Mouse (Mus musculus) brain, adult 2 months (tissue): Measurements from ENCODE around the gene Stra6.

ENCODE experiments used
- DNase-seq: peaks from one replicate; pipeline ENCODE4 v3.0.0; 2011; ENCODE audit warnings: low read depth, low spot score

Stra6 gene

DNA sequence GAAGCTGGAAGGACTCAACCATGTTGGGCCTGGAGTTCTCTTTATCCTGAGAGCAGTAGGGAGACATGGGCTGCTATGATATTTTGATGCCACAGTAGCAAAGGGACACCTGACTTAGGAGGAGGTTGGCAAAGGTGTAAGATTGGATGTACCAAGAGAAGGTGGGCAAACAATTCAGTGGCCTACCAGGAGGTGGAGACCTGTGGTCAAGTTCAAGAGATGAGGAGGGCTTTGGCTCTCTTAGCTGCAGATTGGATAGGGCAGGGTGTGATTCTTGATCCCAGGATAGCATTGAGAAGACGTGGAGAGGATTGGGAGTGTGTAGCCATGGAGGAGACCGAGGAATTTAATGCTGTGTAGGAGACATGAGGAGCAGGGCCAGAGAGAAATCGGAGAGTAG lies 30.2 kb downstream of the Stra6 start:
- DNase-seq: no peak

- no peak for DNase-seq
These were observed 32.4 kb downstream of the Stra6 start for GRCm38 (mm10) chr9:58095977-58096376.

- DNase-seq: peak; percentile 87
These were observed 33.2 kb downstream of the Stra6 start for GRCm38 (mm10) chr9:58096629-58097301.

DNA sequence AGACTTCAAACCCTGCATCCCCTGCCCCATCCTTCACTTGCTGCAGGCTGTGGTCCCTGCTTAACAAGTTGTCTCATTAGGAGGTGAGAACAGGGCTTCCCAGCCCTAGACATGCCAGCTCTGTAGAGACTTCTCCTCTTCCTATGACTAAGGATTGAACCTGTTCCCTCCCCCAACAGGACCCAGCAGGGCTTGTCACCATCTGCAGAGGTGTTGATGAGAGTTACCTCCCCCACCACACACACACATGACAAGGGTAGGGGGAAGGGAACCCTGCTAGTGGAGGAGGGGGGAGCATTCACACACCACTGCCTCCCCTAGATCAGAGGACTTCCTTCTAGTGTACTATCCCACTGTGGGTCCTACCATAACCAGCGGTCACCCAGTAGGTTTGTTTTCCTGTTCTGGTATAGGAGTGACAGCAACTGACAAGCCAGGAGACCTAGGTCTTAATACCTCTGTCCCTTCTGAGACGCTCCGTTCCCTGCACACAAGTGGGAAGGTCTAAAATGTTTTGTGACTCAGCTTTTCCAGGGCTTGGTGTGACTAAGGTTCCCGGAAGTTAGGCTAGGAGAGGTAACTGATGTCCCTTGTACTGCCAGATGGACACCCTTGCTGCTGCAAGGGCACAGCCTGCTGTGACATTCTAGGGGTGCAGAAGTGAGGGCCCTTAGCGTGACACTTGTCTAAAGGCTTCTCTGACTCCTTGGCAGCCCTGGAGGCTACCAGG lies 36.4 kb downstream of the Stra6 start:
- no peak for DNase-seq

DNA sequence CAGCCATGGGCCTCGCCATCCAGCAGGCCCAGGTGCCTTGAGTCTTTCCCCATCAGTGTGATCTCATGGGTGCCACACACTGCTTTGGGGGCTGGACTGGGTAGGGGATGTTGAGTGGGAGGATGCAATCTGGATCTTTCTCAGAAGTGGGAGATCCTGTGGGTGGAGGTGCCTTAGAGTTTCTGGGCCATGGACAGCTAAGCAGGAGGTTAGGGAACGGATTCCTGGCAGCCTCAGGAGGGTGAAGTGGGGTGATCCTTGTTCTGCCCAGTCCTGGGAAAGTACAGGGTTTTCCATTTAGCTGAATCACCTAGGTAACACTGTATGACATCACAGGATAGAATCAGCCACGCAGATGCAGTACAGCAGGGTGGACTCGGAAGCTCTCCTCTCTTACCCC lies 38.4 kb downstream of the Stra6 start:
- peak; percentile 77 for DNase-seq

- no peak for DNase-seq
These were observed 40.1 kb downstream of the Stra6 start for GRCm38 (mm10) chr9:58103647-58104046.

DNA sequence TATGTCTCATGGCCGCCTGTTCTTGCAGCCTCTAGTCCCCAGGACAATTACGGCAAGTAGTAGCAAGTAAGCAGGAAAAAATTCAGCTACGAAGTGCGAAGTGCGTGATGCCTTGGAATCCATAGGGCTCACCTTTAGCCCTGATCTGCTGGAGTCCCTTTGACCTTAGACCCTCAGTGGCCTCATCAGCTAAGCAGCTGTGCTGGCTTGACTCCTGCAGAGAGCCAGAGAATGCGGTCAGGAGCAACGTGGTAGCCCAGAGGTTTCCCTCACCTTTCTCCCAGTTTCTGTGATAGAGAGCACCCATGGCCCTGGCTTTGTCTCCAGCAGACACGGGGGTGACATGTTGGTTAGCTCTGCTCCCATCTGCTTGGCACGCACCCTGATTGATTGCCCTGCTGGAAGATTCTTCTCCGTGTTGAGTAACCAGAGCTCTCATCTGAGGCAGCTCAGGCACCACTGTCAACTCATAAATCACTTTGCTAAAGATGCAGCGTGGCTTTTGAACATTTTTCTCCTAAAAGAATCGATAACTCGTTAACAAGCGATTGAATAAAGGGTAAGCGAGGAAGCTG lies 42.1 kb downstream of the Stra6 start:
- DNase-seq: no peak

DNA sequence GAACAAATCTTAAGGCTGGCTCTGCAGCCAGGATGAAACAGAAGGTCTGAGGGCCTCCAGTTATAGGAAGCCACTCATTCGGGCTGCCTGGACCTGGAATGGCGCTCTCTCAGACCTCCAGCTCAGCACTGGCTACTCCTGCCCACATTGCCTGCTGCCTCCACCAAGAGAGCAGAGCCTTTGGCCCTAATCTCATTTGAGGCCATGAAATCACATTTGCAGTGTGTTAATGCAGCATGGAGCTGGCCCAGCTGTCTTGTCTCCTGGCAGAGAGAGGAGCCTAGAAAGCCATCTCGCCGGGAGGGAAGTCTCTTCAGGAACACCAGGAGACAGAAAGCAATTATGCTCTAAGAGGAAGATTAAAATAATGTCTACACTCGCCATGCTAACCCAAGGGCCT lies 43.9 kb downstream of the Stra6 start:
- peak; percentile 60 for DNase-seq

GRCm38 (mm10) chr9:58110787-58111186 lies 47.2 kb downstream of the Stra6 start:
- peak; percentile 75 for DNase-seq

- peak; percentile 97 for DNase-seq
These were observed 47.8 kb downstream of the Stra6 start for GRCm38 (mm10) chr9:58111431-58111830.

- peak; percentile 66 for DNase-seq
These were observed 48.7 kb downstream of the Stra6 start for GRCm38 (mm10) chr9:58112321-58112751.

DNA sequence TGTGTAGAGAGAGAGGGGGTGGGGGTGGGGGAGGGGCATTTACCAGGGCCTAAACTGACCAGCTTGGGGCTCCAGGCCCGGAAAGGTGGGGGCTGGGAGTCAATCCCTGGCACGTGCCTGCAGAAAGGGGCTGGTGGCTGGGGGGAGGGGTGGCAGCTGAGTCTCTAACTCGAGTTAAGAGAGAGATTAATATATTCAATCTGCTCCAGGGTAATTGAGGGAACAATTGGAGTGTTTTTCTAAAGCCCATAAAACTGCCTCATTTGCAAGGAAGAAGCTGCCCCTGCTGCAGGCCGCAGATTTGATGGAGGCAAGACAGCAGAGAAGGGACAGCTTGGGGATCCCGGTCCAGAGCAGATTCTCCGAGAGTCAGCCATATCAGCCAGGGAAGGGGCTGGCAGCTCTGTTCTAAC lies 49.3 kb downstream of the Stra6 start:
- peak; percentile 42 for DNase-seq

DNA sequence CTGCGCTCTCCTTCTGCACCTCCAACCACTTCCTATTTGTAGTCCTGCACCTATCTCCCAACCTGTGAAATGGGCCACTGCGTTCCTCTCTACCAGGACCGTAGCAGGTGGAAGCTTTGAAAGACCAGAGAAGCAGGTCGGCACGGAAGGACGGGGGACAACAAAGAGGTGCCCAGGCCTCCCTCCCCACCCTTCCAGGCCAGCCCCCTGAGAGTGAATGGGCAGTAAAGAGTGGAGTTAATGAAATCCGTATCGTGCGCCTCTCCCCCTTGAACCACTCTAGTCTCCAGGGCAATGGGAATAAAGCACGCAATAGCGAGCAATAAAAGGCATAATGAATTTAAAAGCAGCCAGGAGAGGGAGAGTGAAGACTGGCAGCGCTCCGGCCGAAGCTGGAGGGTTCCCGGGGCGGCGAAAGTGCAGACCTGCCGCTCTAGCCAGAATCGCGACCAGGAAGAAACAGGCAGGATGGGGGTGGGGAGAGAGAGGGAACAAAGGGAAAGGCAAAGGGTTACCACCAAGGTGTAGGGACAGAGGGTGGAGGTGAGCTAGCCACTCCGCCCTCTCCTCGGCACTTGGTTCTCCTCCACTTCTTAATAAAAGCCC lies 49.8 kb downstream of the Stra6 start:
- DNase-seq: no peak

- DNase-seq: no peak
These were observed 50.4 kb downstream of the Stra6 start for GRCm38 (mm10) chr9:58114019-58114418.

- no peak for DNase-seq
These were observed 51.8 kb downstream of the Stra6 start for GRCm38 (mm10) chr9:58115297-58115925.

DNA sequence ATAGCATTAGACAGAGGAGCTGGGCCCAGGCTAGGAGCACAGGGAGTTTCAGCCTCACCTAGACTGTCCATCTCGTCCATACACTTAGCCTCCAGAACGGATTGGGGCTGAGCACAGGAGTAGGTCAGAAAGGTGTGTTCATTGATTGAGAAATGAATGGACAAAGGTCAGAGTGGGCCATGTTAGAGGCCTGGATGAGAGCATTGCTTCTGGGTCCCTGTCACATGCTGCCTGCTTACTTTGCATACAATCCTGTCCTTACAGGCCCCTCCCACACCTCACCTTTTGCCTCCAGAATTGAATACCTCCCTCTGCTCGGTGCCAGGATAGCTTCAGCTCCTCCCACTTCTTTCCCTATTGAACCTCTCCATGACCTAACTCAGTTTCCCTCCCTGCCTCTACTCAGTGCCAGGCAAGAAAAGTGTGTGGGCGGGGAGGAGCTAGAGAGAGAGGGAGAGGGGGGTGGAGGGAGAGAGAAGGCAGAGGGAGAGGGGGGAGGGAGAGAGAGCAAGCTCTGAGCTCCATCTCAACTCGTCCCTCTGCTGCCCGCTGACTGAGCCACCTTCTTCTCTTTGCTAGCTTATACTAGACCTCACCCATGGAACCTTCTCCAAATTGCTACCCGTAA lies 52.5 kb downstream of the Stra6 start:
- DNase-seq: peak; percentile 76

DNA sequence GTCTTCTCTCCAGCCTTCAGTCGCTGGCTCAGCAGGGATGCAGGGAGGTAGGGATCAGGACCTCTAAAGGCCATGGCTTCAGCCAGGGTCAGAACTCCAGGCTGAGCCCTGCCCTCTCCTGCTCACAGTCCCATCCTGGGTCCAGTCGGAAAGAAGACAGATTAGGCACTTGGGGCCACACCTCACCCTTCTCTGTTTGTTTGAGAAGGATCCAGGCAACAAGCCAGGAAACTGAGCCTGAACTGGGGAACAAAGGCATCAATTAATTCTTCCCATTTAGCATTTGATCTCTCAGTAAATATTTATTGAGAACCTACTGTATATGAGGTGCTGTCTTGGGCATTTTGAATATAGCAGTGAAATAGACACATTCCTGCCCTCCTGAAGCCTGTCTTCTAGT lies 55.1 kb downstream of the Stra6 start, which contains the start of gene Ccdc33:
TSS of gene Ccdc33 (minus strand) at position 153 of the 400 bp plus-strand sequence.
- no peak for DNase-seq

DNA sequence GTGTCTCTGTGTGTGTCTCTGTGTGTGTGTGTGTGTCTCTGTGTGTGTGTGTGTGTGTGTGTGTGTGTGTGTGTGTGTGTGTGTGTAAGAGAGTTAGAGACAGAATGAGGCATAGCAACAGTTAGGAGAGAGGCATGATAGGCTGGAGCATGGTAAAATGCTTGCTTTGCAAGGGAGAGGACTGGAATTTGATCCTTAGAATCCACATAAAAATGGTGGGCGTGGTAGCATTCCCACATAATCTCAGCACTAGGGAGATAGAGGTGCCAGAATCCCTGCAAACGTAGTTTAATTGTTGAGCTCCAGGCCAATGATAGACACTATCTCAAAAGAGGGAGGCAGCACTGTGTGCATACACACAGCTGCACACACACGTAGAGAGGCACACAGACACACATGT lies 61.5 kb downstream of the Stra6 start:
- no peak for DNase-seq

- DNase-seq: no peak
These were observed 62.2 kb downstream of the Stra6 start for GRCm38 (mm10) chr9:58125811-58126210.

DNA sequence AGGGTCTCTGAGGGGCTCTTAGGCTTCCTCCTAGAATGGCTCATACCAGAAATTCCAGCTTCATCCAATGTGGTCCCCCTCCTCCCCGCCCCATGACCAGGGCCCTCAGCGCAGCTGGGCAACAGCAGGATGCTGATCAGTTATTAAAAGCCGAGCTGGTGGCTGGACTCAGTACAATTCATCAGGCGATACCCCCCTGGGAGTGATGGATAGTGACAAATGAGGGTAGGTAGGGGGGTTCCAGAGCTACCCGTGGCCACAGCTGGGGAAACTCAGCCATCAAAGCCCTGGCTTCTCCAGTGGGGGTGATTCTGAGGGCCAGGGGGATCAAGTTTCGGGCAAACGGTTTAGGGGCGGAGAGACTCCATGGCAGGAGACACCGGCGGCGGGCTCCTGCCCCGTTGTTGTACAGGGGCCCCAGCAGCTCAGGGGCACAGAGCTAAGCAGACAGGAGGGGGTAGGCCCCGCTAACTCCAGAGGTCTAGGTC lies 65.4 kb downstream of the Stra6 start:
- DNase-seq: no peak

DNA sequence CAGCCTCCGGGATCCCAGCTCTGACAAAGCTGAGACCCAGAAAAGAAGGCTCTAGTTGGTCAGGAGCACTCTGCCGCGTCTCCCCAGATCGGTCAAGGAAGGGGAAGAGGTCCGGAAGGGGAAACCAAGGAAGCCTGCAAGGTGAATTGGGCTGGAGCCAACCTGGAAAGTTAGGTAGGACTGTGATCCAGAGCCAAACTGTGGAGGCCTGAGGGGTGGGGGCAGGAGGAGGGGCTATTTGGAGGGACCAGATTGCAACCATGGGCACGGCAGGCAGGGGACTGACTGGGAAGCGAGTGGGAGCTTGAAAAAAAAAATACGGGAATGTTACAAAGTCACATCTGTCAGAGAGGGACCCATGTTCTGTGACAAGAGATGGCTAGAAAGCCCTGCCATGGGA lies 65.9 kb downstream of the Stra6 start:
- DNase-seq: no peak
